Mouse (Mus musculus) frontal cortex, postnatal 14 days (tissue): ENCODE results near the gene Myo16.

ENCODE experiments used
- DNase-seq, 2 experiments: peaks; one replicate each; pipeline ENCODE4 v3.0.0; 2022; ENCODE audit warnings: low spot score in 2 of 2

The Myo16 gene

GRCm38 (mm10) chr8:10153611-10154438 lies at the start of gene Myo16:
TSS of gene Myo16 (plus strand) at chr8:10153911.
- no peak for DNase-seq

- no peak for DNase-seq
Observed at GRCm38 (mm10) chr8:10108516-10109271, 45.0 kb upstream of the Myo16 start.

DNA sequence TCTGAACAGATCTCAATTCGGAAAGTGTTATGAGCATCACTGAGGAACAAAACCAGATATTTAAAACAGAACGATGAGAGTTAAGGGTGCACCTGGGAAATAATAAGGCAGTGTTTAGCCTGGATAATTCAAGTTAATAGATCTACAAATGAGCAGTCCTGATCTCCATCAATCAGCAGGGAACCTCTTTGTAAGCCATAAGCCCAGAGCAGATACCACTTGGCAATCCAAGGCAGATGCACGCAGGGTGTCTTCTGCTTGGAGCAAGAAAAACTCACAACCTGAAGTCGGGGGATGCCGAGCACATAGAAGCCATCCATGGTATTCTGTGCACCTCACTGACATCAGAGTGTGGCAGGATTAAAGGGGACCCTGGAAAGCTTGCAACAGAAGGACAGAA lies 31.0 kb upstream of the Myo16 start:
- DNase-seq, result no peak

DNA sequence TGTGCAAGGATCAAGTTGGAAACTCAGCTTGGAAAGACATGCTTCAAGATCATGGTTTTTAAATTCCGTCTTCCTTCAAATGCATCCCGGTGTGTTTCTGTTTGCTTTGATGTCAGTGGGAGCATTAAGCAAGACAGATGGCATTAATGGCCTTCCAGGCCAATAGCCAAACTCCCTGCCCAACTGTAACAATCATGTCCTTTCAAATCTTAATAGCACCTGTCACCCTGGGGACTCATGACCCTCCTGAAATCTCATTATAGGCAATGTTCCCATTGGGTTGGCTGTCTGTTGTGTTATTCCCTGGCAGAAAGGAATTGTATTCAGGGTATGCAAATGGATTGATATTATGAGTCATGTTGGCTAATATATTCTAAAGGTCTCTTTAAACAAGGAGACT lies 30.3 kb upstream of the Myo16 start:
- no peak for DNase-seq

DNA sequence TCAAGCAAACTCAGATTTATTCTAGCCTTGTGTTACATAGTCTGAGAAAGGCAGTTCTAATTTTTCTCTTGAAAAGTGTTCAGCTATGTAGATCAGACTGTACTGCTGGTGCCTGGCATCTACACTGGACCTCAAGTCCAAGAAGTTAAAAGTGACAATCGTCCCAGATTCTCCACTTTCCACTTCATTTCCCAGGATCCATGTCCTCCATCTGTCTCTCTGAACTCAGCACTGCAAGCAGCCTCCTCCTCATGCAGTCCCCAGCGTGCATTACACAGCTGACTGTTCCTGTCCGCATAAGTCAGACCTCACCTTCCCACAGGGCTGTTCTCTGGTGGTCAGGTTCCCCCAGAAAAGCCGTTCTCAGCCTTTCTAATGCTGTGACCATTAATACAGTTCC lies 28.0 kb upstream of the Myo16 start:
- DNase-seq, result no peak

DNA sequence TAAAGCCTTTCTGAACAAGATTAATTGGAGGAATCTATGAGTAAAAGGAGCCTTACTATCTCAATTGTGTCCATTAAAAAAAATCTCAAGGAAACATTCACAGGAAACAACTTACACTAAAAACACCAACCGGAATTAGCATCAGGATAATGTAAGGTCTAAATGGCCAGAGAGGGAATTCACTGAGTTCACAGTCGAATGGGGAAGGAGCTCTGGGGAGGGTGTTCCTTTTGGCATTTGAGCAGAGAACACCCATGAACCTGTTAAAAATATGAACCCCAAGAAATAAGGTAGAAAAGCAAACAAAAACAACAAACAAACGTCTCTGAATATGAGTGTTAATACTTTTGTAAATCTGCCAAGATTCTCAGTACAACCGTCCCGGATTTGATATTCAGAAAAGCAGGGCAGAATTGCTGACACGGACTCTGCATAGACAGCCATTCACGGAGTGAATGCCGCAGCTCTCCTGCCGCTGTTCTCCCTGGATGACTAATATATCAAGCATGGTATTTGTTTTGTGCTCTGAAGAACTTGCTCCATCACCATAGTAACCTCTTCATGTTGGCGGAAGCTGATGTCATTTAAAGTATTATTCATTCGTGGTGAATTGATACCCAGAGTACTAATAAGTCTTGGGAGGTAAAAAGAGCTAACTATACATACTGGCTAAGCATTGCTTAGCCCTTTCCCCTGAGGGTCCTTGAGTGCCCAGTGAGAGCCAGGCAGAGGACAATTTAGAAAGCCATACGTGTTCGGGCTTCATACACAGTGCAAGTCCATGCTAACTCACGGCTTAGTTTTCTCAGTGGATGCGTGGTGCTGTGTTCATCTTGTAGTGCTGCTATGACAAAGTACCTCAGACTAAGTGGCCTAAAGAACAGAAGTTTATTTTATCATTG lies 22.9 kb upstream of the Myo16 start:
- no peak for DNase-seq

DNA sequence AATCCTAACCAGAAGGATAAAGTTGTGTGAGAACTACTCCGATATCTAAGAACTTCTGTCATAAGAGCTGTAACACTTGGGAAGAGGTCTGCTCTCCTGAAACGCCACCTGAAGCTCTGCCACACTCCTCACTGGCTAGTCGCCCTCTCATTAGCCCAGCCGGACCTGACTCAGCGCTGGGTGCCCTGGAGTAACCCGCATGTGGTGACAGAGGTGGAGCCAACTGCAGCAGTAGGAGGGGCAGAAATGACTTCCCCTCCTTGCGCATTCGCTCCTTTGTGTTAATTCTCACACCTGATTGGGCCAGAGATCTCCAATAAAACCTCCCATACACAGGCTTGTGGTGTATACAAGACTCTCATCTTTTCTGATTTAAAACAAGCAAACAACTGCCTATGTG lies 14.2 kb upstream of the Myo16 start:
- no peak for DNase-seq

- DNase-seq, result no peak
Observed at GRCm38 (mm10) chr8:10143961-10144360, 9.8 kb upstream of the Myo16 start.

GRCm38 (mm10) chr8:10151692-10152247 lies 1.9 kb upstream of the Myo16 start:
- no peak for DNase-seq

- no peak for DNase-seq
Observed at GRCm38 (mm10) chr8:10154439-10154745, 681 bp downstream of the Myo16 start.

- no peak for DNase-seq
Observed at GRCm38 (mm10) chr8:10155075-10155474, 1.4 kb downstream of the Myo16 start.

- DNase-seq, result no peak
Observed at GRCm38 (mm10) chr8:10161106-10161505, 7.4 kb downstream of the Myo16 start.

DNA sequence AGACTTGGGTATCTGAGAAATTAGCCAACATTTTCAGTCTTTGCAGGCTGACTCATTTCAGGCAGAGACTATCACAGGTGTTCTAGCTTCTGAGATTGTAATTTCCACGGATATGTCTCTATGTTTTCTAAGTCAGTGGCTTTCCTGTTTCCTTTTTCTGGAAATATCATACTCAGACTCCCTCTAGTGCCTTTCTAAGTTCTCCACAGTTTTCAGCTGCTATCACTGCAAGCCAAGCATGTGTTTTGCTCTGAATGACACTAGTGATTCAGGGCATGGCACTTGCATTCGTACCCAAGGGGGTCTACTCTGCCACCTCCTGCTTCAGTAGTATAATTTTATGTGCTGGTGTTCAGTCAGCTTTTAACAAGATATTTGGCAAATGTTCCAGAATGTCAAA lies 11.2 kb downstream of the Myo16 start:
- no peak for DNase-seq

GRCm38 (mm10) chr8:10168326-10168725 lies 14.6 kb downstream of the Myo16 start:
- no peak for DNase-seq

GRCm38 (mm10) chr8:10169894-10170293 lies 16.2 kb downstream of the Myo16 start:
- no peak for DNase-seq

GRCm38 (mm10) chr8:10171321-10171720 lies 17.6 kb downstream of the Myo16 start:
- DNase-seq, result no peak

DNA sequence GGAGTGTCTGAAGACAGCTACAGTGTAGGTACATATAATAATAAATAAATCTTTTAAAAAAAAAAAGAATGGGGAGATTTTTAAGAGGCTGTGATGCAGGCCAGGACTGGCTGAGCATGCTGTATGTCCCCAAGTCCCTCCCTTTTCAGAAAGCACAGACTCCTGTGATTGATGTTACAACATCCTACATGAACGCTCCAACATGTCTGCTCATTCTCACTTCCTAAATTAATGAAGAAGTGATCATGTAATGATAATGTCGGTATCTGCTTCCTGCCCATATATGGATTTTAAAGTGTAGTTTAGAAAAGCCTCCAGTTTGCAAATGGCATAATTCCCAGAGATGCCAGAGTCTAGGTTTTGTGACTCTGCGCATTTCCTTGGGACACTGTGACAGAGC lies 18.6 kb downstream of the Myo16 start:
- no peak for DNase-seq

- DNase-seq, result no peak
Observed at GRCm38 (mm10) chr8:10173033-10173747, 19.5 kb downstream of the Myo16 start.

GRCm38 (mm10) chr8:10174201-10174840 lies 20.6 kb downstream of the Myo16 start:
- no peak for DNase-seq

DNA sequence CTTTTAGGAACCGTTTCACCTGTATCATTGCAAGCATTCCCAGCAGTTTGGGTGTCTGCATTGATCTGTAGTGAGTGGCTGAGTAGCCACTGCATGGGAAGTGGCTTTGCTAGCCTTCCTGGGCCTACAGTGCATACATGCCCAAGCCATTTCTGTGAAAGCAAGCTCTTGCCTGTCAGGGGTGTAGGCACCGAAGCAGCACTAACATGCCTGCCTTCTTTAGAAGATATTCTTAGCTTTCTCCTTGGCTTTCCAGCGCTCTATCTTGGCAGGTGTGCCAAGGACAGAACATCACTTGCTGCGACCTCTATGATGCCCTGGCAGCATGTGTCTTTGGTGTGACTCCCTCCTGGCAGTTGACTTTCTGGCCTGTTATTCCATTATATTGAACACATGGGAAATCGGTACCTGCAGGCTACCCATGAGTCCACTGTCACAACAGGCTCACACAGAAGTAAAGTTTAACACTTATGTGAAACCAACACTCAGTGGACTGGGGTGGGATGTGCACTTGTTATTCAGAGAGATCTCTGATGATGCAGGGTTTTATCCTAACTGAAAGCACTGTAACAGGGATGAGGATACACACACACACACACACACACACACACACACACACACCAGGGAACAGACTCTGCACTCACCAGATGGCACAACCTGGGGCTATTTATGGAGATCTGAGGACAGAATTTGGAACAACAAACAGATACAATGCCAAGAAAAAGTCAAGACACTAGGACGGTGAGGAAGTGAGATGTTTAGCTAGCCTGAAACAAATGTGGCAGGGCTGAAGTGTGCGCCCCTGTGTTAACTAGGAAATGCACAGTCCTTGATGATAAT lies 21.4 kb downstream of the Myo16 start:
- DNase-seq, result no peak
